Mouse (Mus musculus) midbrain, postnatal 0 days (tissue): Measurements from ENCODE around the gene Itgb5. TPM values are rescaled to one million over a fixed set of nuclear protein-coding genes. Genes with fewer than 3 reads are reported as not detected.
A peak's percentile ranks its signal among the peaks of the same experiment; 100 is the strongest.

Experiments used
- ATAC-seq: fragments of 200-750 bp; cut with Nextera tagmentation; 2 replicates; pipeline ENCODE4 v1.8.0; 2017; ENCODE audit warnings: moderate number of reproducible peaks, mild to moderate bottlenecking, moderate TSS enrichment, moderate library complexity; ENCODE audit not compliant: low FRiP score
- DNase-seq: peaks from one replicate; pipeline ENCODE4 v3.0.0-alpha.2; 2015; ENCODE audit warnings: low spot score
- H3K27ac ChIP-seq: fragments of 300-500 bp; sonication (generic); 2 replicates; pipeline ENCODE4 v1.5.1; 2014; ENCODE audit warnings: low read depth, mild to moderate bottlenecking, low read length, mixed read lengths
- H3K27me3 ChIP-seq: fragments of 300-500 bp; sonication (generic); 2 replicates; pipeline ENCODE4 v1.6.1; 2014; ENCODE audit warnings: low read length, control low read depth, mixed read lengths; ENCODE audit not compliant: insufficient read depth
- H3K36me3 ChIP-seq: fragments of 300-500 bp; sonication (generic); 2 replicates; pipeline ENCODE4 v1.6.1; 2014; ENCODE audit warnings: low read length, control low read depth, mixed read lengths; ENCODE audit not compliant: insufficient read depth
- H3K4me1 ChIP-seq: fragments of 300-500 bp; sonication (generic); 2 replicates; pipeline ENCODE4 v1.6.1; 2014; ENCODE audit warnings: mild to moderate bottlenecking, control low read depth, antibody characterized with exemption, low read length, mixed read lengths; ENCODE audit not compliant: insufficient read depth
- H3K4me2 ChIP-seq: fragments of 300-500 bp; sonication (generic); 2 replicates; pipeline ENCODE4 v1.6.1; 2014; ENCODE audit warnings: low read depth, mild to moderate bottlenecking, low read length, mixed read lengths; ENCODE audit not compliant: poor library complexity, severe bottlenecking
- H3K4me3 ChIP-seq: fragments of 300-500 bp; sonication (generic); 2 replicates; pipeline ENCODE4 v1.5.1; 2014; ENCODE audit warnings: low read depth, mild to moderate bottlenecking, low read length, moderate library complexity
- H3K9ac ChIP-seq: fragments of 300-500 bp; sonication (generic); replicated peaks from 2 replicates; pipeline ENCODE4 v1.6.1; 2014; ENCODE audit warnings: mild to moderate bottlenecking, low read length, moderate library complexity, mixed read lengths; ENCODE audit not compliant: poor library complexity, severe bottlenecking
- H3K9me3 ChIP-seq: fragments of 300-500 bp; sonication (generic); 2 replicates; pipeline ENCODE4 v1.6.1; 2016; ENCODE audit warnings: low read length, control low read depth
- CTCF ChIP-seq: IDR thresholded peaks from 2 replicates; pipeline ENCODE4 v1.5.1; 2016; ENCODE audit warnings: antibody characterized with exemption, mild to moderate bottlenecking
- WGBS: fragments of 180-500 bp; shearing (Covaris S2); extraction: QIAGEN DNeasy Blood & Tissue Kit; methylation state at CpG from one replicate; pipeline ENCODE4 v1.1.7; 2014; 5-methylcytosine and 5-hydroxymethylcytosine counted together
- polyA plus RNA-seq: library from polyadenylated mRNA; unstranded; fragments of >200 nt; fragmentation: Nextera tagmentation; extraction: Ambion mirVana; gene quantifications from 2 replicates; pipeline ENCODE4 v1.2.1, GENCODE M21; 2015
- total RNA-seq: library from RNA; depleted of rRNA; stranded (reverse); fragments of >200 nt; gene quantifications from 2 replicates; pipeline ENCODE4 v1.2.3, GENCODE M21; 2014

Gene Itgb5
- total and polyA plus RNA-seq, 2 experiments from 2014 or later, result 22.9 to 49.8 TPM

DNA sequence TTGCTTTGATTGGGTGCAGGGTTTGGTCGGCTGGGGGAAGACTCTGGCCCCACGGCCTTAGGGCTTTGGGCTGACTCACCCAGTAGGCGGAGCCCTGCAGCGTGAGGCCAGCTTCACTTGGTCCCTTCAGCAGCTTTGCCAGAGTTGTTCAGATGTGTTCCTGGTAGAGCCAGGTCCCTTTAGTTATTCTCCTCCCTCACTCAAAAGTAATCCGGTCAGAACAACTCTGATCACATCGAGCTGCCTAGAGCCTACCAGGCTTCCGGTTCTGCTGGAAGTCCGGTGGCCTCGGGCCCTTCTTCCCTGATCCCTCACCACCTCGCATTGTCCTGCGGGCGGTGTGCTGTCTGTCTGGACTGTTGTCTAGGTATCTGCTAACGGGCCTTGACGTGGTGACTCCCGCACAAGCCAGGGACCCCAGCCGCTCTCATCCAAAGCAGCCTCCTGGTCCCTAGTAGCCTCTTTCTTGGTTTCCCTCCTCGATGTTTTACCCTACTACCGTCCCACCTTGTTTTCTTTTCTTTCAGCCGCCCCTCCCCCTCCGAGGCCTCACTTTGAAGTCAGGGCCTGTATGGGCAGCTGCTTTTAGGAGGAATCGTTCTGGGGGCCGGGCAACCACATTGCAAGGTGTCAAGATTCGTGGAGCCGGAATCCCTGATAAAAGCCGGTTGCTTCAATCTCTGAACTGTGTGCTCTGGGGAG lies 4.5 kb downstream of the Itgb5 start:
- Histone ChIP-seq H3K4me3 (peak overlapping the region; percentile 10), H3K27ac (no peak overlapping the region), H3K4me2 (peak overlapping the region; percentile 36), H3K9ac (no peak overlapping the region), H3K9me3 (no peaks in the 10 kb centered on the region), H3K36me3 (no peaks in the 10 kb centered on the region), H3K27me3 (peaks cover 31% of the 10 kb centered on the region), H3K4me1 (no peaks in the 10 kb centered on the region; the same call in none of the 2 replicates)
- TF ChIP-seq CTCF, result peak; percentile 16; the same call in 1 of the 2 replicates
- 7% methylated on average over 25 of the region's 25 CpGs for WGBS
- ATAC-seq, result no peak
- DNase-seq, result peak; percentile 34

DNA sequence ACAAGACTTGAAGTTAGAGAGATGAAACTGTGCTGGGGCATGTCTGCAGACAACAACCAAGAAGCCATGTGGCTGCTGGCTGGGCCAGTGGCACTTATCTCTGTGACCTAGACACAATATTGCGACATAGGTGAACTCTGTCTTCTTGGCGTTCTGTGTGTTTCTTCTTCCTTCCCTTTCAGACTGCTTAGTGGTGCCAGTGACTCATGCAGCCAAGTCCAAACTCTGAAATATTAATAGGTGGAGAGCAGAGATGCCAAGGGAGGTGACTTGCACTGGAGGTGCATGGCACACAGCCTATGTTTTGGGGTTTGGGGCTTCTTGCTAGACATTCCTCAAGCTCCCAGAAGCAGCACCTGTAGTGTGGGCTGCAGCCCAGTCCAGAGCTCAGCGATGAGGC lies 7.2 kb downstream of the Itgb5 start:
- no peak for ATAC-seq
- no peak for DNase-seq
- peaks cover 10% of the 10 kb centered on the region for H3K27me3 ChIP-seq
- H3K9me3 ChIP-seq, result no peaks in the 10 kb centered on the region
- H3K4me3 ChIP-seq, result no peak overlapping the region
- no peak for TF ChIP-seq CTCF
- no peaks in the 10 kb centered on the region for H3K36me3 ChIP-seq
- H3K4me1 ChIP-seq, result no peaks in the 10 kb centered on the region; the same call in 1 of the 2 replicates
- H3K9ac ChIP-seq, result no peak overlapping the region
- H3K4me2 ChIP-seq, result no peak overlapping the region
- 85% methylated on average over 3 of the region's 3 CpGs for WGBS
- H3K27ac ChIP-seq, result no peak overlapping the region

DNA sequence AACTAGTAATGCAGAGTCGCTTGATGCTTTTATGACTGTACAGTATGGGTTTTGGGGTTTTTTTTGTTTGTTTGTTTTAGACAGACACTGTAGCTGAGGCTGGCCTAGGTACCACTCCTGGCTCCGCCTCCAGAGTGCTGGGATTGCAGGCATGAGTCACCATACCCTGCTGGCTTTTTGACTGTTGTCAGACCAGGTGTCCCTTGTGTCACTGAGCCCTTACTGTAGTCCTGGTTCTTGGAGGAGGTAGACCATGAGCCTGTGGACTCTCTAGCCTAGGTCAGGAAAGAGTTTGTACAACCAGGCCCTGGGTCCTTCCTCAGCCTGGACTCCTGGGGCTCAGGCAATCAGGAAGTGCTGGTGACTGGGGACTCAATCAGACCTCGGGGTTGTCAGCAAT lies 7.7 kb downstream of the Itgb5 start:
- Histone ChIP-seq H3K27me3 (peaks cover 8% of the 10 kb centered on the region), H3K9me3 (no peaks in the 10 kb centered on the region), H3K27ac (no peak overlapping the region), H3K4me1 (no peaks in the 10 kb centered on the region; the same call in 1 of the 2 replicates), H3K36me3 (no peaks in the 10 kb centered on the region), H3K4me3 (no peak overlapping the region), H3K4me2 (no peak overlapping the region), H3K9ac (no peak overlapping the region)
- no peak for ATAC-seq
- TF ChIP-seq CTCF, result no peak
- no peak for DNase-seq
- WGBS, result 84% methylated on average over 3 of the region's 3 CpGs

DNA sequence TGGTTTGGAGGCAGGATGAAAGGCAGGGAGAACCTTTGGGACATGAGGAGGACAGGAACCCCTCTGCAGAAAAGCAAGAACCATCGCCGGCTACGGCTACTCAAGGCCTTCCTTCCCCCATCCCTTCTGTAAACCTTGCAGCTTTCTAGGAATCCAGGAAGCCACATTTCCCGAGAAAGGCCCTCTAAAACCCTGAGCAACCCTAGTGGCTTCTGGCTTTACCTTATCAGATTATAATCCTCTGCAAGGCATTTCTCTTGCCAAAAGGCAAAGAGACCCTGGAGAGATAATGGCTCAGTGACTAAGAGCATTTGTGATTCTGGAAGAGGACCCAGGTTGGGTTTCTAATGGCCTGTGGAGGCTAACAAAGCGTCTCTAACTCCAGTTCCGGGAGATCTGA lies 11.2 kb downstream of the Itgb5 start:
- Histone ChIP-seq H3K4me3 (no peak overlapping the region), H3K4me1 (no peaks in the 10 kb centered on the region), H3K9me3 (no peaks in the 10 kb centered on the region), H3K36me3 (no peaks in the 10 kb centered on the region), H3K27ac (no peak overlapping the region), H3K27me3 (no peaks in the 10 kb centered on the region), H3K4me2 (no peak overlapping the region), H3K9ac (no peak overlapping the region)
- no peak for TF ChIP-seq CTCF
- 60% methylated on average over 6 of the region's 6 CpGs for WGBS
- DNase-seq (no peak), ATAC-seq (no peak)

DNA sequence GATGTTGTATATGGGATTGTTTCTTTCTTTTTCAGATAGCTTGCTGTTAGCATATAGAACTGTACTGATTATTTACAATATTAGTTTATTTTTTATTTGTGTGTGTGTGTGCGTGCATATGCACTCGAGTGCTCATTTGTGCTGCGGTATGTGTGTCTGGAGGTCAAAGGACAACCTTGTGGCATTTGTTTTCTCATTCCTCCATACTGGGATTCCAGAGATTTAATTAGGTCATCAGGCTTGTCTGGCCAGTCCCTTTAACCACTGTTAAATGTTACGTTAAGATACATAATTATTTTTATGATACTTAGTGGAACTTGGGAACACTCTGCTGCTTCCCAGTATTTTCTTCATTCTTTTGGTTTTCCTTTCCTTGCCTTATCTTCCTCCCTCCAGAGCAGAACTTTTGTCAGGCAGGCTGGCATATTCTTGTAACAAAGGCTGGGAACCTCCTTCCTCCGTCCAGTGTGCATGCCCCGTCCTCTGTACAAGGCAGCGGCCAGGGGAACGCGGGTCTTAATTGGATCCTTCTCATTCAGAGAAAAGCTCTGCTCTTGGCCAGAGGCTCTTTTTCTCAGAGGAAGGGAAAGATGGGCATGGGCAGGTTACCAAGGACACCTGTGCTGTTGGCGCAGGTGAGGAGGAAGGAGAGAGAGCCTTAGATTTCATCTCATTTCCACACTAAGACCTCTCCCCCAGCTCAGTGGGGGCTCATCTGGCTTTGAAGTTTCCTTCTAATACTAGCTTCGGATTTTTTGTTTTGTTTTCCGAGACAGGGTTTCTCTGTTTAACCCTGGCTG lies 12.8 kb downstream of the Itgb5 start:
- WGBS, result 60% methylated on average over 12 of the region's 12 CpGs
- no peak for TF ChIP-seq CTCF

DNA sequence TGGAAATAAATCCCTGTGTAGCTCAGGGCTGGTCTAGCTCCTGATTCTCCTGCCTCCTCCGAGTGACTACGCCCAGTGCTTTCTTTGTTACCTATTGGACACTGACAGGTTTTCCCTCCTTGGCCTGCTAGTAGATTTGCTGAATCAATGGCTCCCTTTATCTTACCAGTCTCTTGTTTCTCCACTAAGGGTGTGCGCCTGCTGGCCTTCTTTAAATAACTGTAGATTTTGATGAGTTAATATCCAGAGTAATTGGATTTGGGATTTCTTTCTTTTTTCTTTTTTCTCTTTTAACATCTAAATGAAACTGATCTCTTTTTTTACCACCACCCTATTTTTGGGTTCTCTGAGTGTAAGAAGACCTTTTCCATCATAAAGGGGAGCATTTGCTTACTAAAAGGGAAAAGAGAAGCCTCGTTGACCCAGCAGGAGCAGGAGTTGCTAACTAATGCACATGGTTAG lies 14.7 kb downstream of the Itgb5 start:
- ATAC-seq (no peak), DNase-seq (no peak)
- H3K27me3 ChIP-seq, result no peaks in the 10 kb centered on the region
- H3K27ac ChIP-seq, result no peak overlapping the region
- no peak overlapping the region for H3K9ac ChIP-seq
- no peaks in the 10 kb centered on the region for H3K4me1 ChIP-seq
- no peaks in the 10 kb centered on the region for H3K9me3 ChIP-seq
- no peaks in the 10 kb centered on the region for H3K36me3 ChIP-seq
- H3K4me2 ChIP-seq, result no peak overlapping the region
- no peak for TF ChIP-seq CTCF
- no peak overlapping the region for H3K4me3 ChIP-seq
- 34% methylated on average over 4 of the region's 4 CpGs for WGBS

More for the DNA sequence above, 12.8 kb downstream of the Itgb5 start:
- no peak overlapping the region for H3K9ac ChIP-seq
- no peaks in the 10 kb centered on the region for H3K9me3 ChIP-seq
- H3K4me3 ChIP-seq, result no peak overlapping the region
- no peak overlapping the region for H3K4me2 ChIP-seq
- ATAC-seq (no peak), DNase-seq (no peak)
- no peaks in the 10 kb centered on the region for H3K36me3 ChIP-seq
- H3K4me1 ChIP-seq, result no peaks in the 10 kb centered on the region
- H3K27ac ChIP-seq, result no peak overlapping the region
- H3K27me3 ChIP-seq, result no peaks in the 10 kb centered on the region
